Mouse (Mus musculus) ZHBTc4 (cell line): ENCODE measurements at regions not wholly inside any gene's neighbourhood (a gene's known extent, or its start where the extent isn't known, plus 50 kb on each side); places are given as distances from the start of the nearest gene placed in this dataset.

Source experiments
- DNase-seq: peaks from one replicate; pipeline ENCODE4 v3.0.0-alpha.2; 2011; ENCODE audit warnings: low read depth, low spot score

DNA sequence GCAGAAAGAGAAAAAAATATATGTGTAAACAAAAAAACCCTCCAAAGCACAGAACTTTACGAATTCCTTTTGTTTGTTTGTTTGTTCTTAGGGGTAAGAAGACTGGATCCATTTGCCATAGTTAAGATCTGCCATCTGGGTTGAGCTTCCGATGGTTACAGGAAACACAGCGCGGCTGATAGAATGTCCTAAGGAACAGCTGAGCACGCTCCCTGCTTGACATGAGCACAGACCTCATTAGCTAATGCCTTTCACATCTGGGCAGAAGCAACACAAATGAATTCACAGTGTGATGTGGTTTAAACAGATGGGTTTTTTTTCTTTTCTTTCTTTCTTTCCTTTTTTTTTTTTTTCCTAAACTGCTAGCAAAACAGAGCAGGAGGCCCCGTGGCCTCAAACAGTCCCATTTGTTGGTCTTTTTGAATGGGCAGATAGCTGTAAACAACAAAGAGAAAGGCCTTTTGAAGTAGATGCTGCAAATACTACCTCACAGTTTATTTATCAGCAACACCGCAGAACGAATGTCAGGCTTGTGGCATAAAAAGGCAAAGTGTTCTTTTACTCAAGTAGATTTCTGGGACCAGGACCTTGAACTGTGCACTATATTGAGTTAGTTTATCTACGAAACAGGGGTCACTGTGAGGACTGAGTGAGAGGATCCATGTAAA, 61.0 kb upstream of the Raph1 start:
- no peak for DNase-seq

GRCm38 (mm10) chr1:60627367-60627766, 60.5 kb upstream of the Raph1 start:
- DNase-seq, result no peak

- peak; percentile 11 for DNase-seq
Measured at GRCm38 (mm10) chr1:60625698-60626486, 59.0 kb upstream of the Raph1 start.

DNA sequence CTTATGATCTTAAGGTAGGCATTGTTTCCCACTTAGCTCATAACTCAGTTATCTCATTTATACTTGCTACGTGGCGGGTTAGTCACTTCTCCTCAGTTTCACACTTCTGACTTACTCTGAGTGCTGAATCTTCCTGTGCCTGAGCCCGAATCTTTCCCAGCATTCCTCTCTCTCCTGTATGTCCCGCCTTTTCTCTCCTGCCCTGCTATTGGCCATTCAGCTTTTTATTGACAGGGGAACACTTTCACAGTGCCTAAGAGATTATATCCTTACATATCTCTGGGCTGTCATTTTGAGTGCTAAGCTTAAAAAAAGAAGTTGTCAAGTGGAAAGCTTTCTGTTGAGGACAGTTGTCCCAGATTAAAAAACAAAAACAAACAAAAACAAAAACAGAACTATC, 57.3 kb upstream of the Raph1 start:
- peak; percentile 14 for DNase-seq

- no peak for DNase-seq
Measured at GRCm38 (mm10) chr1:60623440-60624016, 56.6 kb upstream of the Raph1 start.

- no peak for DNase-seq
Measured at GRCm38 (mm10) chr1:60621770-60622169, 54.9 kb upstream of the Raph1 start.

- no peak for DNase-seq
Measured at GRCm38 (mm10) chr1:60621064-60621726, 54.3 kb upstream of the Raph1 start.

DNA sequence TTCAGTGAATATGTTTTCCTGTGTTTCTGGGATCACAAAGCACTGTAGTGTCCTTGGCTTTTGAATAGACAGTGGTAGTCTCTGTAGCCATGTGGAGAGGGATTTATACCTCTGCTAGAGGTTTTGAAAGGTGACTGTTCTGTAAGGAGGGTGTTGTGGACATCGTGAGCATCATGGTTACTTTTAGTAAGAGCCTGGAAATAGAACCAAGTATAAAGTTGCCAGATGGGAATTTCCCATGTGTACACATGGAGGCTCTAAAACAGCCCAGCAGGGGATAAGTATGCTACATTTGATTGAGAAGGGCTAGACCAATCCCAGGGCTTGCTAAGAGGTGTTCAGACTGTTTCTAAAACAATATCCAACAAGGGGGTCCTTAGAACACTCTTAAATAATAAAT, 51.5 kb upstream of the Raph1 start:
- no peak for DNase-seq

GRCm38 (mm10) chr1:60616916-60617315, 50.0 kb upstream of the Raph1 start:
- no peak for DNase-seq
